Mouse (Mus musculus) testis, postnatal 14 days (tissue): ENCODE results near the gene Msi1.

Source experiments
- DNase-seq: peaks from one replicate; pipeline ENCODE4 v3.0.0; 2021; ENCODE audit warnings: low spot score

The Msi1 gene

DNA sequence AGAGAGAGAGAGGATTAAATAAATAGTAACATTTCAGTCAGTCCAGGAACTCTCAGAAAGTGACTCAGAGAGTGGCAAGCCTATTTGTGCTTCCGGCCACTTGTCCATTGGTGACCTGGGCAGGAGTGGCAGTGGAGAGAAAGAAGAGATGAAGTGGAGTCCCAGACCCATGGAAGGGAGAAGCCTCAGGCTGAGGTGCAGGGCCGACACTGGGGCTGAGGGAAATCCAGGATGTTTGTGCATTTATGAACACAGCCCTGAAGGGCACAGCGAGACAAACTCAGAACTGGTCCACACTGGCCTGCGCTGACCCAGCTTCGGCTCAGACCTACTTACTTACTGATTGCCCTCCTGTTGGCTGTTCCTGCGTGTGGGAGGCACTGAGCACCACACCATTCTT lies 40.4 kb downstream of the Msi1 start:
- DNase-seq = no peak

DNA sequence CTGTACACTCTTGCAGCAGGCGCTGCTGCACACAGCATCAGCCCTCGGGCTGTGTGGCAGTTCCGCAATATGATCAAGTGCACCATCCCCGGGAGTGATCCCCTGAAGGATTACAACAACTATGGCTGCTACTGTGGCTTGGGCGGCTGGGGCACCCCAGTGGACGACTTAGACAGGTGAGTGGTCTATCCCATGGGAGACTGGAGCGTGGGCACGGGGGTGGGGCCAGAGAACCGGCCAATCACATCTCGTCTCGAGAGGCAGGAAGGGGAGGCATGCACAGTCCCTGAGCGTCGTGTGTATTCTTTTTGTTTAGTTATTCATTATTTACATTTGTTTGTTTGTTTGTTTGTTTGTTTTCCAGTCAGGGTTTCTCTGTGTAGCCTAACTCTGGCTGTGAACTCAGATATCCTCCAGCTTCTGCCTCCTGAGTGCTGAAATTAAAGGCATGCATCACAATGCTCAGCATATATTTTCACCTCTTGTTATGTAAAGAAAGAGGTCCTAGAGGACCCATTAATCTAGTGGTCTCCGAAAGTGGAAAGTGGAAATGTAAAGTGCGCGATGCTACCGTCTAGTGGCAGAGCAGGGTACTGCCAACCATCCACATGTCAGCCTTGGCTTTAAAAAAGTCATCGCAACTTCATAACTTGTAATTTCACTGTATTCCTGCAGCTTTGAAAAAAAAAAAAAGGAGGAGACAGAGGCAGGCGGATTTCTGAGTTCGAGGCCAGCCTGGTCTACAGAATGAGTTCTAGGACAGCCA lies 41.5 kb downstream of the Msi1 start:
- DNase-seq = no peak

DNA sequence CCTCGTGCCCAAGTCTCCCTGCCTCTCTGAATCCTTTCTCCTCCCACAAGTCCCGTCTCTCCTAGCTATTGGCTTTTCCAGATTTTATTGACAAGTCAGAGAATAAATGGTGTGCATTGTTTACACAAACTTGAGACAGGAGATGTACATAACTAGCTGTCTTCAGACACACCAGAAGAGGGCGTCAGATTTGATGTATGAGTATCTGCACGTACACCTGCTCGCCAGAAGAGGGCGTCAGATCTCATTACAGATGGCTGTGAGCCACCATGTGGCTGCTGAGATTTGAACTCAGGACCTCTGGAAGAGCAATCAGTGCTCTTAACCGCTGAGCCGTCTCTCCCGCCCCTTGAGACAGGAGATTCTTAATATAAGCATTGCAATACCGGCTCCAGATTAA lies 43.8 kb downstream of the Msi1 start:
- no peak for DNase-seq

DNA sequence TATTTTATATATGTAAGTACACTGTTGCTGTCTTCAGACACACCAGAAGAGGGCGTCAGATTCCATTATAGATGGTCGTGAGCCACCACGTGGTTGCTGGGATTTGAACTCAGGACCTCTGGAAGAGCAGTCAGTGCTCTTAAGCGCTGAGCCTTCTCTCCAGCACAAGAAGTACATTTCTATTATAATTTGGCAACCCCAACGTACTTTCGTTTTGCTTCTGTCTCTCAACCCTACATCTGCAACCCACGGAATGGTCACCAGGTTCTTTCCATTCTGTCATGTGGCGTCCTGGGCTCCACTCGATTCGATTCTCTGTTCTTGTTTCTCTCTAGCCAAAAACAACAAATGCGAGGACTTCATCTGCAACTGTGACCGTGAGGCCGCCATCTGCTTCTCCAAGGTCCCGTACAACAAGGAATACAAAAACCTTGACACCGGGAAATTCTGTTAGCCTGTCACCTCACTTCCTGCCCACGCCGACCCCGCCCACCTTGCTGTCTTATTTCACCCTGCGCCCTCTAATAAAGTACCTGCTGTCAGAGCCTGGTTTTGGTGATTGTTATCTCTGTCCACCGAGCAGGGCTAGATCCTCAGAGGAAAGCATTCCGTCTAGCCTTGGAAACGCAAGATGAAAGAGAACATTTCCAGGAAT lies 44.9 kb downstream of the Msi1 start:
- no peak for DNase-seq

DNA sequence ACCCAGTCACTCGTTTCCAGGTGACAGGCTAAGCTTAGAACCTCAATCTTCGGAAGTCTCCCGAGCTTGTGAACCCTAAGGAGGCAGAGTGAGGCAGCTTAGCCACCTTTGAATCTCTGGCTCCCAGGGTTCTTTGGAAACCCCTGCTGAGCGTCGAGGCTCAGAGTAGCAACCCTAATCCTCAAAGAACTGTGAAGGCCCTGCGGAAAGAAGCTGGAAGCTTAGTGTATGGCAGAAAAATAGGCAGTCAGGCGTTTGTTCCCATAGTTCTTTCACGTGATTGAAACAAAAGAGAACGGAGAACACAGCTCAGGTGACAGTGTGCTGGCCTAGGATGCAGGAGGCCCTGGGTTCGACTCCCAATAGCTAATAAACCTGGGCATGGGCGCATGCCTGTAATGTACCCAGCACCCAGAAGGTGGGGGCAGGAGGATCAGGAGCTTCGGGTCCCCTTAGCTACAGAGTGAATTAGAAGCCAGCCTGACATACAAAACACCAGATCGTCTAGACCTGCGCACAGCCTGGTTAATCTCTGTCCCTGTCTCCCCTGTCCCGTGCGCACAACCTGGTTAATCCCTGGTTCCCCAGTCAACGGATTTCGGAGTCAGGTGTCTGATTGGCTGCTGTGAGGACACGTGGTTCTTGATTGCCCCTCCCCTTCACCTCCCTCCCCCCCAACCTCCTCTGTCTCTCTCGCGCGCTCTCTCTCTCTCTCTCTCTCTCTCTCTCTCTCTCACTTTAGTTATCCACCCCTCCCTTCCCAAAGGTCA lies 46.1 kb downstream of the Msi1 start:
- no peak for DNase-seq

DNA sequence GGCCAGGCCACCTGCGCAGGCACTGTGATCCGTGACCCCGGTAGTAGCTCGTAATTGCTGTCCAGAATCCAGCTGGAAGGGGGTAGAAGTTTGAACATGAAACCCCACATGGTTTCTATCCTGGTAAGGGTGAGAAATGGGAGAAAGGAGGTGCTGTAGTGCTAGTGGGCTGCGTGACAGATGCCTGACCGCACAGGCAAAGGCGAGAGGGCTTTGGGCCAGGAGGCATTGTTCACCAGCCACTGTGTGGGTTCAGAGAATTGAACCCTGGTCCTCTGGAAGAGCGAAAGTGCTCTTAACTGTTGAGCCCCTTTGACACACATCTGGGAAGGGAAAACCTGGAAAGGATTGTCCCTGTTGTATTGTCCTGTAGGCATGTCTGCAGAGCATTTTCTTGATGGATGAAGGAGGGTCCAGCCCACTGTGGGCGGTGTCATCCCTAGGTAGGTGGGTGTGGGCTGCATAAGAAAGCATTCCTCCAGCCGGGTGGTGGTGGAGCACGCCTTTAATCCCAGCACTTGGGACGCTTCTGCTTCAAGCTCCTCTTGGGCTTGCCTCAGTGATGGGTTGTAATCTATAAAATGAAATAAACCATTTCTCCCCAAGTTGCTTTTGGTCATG lies 46.8 kb downstream of the Msi1 start:
- no peak for DNase-seq

DNA sequence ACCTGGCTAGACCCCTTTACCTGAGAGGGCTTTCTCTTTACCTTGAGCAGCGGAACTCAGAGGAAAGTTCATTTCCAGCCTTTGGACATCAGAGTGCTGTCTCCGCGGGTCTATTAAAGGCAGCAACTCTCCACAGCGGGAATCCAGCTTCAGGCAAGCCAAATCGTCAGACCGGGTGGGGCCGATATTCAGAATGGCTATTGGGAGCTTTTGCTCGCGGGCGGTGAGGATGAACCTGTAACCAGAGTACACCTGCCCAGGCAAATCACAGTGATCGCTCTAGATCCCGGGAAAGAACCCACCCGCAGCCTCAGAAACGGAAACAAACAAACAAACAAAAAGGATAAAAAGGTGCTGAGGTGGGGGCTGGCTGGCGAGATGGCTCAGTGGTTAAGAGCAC lies 50.2 kb downstream of the Msi1 start:
- DNase-seq = no peak

DNA sequence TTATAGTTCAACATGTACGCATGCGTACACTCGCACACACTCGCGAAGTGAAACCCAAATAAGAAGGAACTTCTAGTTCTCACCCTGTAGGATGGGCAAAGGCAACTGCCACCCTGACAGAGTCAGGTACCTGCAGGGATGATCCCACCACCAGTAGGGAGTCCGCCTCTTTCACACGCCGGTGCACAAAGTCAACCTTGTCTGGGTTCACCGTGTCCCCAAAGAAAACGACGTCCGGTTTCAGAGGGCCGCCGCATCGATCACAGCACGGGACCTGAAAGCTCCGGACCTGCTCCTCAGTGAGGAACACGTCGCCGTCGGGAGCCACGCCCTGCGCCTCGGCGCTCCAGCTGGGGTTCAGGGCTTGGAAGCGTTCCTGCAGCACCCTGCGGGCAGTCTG lies 50.7 kb downstream of the Msi1 start:
- DNase-seq = no peak

DNA sequence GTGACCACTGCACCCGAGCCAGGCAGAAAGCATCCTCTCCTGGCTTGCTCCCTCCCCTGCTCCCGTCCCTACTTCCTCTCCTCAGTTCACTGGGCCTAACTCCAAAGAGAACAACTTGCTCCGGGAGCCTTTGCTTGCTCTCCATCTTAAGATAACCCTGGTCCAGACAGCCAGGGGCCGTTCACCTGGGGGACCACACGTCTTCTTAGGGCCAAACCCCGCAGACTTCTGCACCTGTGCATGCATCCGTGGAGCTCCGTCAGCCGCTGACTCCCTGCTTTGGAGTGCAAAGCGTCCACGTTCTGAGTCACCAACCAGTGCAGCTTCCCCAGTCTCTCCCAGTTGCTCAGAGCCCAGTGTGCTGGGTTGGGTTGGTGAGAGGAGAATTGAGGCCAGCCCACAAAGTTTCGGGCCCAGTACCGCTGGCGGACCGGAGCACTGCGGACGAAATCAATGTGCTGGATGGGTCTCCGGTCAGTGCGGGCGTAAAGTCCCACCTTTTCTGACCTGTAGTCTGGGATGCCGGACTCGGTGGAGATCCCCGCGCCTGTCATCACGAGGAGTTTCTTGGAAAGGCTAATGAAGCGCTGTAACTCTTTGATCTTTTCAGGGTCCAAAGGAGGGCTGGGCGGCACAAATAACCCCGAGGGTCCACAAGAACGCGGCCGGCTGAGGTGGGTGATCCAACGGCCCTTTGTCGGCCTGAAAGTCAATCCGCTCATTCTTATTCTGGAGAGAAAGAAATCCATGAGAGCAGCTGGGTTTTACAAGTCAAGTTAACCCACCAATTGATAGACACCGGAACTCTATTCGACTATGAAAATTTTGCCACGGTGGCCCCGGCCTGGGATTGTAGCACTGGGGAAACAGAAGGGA lies 53.2 kb downstream of the Msi1 start:
- DNase-seq = peak; percentile 16

DNA sequence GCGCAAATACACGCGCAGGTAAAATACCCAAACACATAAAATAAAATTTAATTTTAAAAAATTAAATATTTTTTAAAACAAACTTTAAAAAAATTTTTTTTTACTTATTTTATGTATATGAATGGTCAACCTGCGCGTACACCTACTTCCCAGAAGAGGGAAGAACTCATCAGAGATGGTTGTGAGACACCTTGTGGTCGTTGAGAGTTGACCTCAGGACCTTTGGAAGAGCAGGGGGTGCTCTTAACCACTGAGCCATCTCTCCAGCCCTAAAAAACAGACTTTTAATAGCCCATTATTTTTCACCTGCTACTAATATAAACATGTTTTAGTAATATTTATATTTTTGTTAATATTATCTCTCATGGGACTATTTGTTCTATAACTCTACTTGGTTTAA lies 54.0 kb downstream of the Msi1 start:
- DNase-seq = no peak

DNA sequence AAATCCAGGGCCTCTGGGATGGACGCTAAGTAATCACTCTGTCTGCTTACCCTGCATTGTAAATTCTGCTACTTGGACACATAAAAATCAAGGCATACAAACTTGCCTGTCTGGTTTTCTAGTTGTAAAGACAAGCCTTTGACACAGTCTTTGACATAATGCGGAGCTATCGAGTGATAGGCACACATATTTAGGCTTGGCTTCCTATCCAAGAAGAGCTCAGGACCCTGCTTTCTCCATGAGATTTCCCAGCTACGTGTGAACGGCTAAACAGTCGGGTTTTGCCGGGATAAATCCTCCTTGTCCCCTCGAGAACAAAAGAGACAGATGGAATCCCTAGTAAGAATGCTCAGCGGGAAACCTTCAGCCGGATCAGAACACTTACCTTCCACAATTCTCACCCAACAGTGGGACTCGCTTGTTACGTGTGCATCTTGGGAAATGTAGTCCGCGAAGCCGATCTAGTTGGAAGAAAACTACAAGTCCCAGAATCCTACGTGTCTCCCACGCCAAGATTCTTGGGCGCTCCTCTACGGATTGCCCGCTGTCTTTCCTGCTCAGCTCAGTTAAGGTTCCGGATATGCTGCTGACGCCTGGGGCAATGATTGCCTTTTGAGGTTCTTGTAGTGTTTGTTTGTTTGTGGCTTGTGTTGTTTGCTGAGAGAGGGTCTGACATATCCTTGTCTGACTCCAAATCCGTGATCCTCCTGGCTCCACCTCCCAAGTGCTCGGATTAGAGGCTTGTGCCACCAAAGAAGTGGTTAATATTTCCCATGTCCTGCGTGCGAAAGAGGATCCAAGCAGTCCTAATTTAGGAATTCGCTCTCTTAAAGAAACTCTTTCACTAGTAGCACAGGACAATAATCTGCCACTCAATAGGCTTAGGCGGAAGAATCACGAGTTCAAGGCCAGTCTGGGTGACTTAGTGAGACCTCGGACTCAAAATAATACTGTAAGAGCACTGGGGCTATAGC lies 54.8 kb downstream of the Msi1 start, which contains the start of gene Sirt4:
Gene Sirt4, minus strand, starts transcription at position 779 of the 974 bp plus-strand sequence.
- peak; percentile 90 for DNase-seq

DNA sequence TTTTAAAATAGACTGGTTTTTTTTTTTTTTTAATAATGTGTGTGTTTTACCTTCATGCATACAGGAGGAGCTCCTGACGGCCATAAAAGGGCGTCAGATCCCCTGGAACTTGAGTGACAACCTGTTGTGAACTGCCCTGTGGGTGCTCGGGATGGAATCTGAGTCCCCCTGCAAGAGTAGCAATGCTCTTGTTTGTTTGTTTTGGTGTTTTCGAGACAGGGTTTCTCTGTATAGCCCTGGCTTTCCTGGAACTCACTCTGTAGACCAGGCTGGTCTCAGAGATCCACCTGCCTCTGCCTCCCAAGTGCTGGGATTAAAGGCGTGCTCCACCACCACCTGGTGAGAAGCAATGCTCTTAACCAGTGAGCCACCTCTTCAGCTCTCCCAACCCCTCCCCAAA lies 55.6 kb downstream of the Msi1 start:
- no peak for DNase-seq

DNA sequence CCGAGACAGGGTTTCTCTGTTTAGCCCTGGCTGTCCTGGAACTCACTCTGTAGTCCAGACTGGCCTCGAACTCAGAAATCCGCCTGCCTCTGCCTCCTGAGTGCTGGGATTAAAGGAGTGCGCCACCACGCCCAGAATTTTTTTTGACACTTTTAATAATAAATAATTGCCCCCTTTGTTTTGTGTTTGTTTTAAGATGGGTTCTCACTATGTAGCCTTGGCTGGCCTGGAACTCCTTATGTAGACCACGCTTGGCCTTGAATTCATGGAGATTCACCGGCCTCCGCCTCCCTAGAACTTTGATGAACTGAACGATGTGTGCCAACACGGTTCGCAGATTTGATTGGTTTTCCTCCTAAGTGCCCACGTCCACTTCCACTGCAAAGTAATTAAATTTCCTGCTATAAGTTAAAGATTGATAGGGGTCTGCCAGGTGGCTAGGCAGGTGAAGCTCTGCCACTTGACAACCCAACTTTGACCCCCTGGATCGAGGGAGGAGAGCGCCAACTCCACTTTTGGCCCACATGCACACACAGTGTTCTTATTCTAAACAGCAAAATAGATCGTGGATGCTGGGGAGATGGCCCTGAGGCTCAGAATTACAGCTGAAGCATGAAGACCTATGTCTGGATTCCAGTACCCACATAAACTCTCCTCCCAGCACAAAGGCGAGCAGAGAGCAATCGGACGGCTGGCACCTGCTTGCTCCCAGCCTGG lies 56.2 kb downstream of the Msi1 start:
- no peak for DNase-seq

DNA sequence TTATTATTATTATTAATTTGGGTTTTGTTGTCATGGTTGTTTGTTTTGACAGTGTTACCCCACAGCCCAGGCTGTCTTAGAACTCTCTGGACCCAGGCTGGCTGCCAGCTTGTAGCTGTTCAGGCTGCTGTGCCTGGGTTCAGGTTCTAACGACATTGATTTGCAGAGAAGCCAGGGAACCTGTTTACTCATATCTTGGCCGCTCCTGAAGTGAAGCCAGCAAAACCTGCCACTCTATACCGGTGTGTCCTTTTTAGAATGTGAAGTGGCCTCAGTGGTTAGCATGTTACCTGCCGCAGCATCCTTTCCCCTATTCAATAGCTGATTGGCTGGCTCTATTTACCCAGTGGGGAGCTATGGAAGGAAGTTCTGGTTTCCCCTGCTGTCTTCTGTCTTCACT lies 57.3 kb downstream of the Msi1 start:
- DNase-seq = no peak

DNA sequence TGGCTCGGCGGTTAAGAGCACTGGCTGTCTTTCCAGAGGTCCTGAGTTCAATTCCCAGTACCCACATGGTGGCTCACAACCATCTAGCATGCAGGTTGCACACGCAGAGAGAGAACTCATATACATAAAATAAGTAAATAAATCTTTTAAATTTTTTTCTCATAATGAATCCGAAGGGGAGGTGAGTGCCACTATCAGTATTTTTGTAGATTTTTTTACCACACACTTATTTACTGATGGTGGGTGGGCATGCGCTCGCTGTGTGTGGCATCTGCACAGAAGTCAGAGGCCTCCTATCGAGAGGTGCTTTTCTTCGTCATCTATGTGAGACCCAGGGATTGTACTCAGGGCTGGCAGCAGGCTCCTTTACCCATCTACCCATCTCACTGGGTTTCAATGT lies 58.0 kb downstream of the Msi1 start:
- no peak for DNase-seq

DNA sequence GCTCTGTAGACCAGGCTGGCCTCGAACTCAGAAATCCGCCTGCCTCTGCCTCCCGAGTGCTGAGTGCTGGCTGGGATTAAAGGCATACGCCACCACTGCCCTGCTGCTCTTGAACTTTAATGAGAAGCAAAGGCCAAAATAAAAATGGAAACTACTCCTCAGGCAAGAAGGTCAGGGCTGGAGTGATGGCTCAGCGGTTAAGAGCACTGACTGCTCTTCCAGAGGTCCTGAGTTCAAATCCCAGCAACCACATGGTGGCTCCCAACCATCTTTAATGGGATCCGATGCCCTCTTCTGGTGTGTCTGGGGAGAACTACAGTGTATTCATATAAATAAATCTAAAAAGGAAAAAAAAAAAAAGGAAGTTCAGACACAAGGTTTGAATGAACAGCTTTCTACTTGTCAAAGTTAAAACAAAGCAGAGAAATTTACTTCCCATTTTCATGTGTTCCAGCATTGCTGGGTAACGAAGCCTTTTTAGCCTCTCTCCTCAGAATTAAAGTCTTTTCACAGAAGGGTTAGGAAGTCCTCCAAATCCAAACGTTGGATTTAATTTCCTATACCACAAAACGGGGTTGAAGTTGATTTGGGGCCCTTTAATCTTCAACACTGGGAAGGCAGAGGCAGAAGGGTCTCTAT lies 58.7 kb downstream of the Msi1 start:
- DNase-seq = no peak

DNA sequence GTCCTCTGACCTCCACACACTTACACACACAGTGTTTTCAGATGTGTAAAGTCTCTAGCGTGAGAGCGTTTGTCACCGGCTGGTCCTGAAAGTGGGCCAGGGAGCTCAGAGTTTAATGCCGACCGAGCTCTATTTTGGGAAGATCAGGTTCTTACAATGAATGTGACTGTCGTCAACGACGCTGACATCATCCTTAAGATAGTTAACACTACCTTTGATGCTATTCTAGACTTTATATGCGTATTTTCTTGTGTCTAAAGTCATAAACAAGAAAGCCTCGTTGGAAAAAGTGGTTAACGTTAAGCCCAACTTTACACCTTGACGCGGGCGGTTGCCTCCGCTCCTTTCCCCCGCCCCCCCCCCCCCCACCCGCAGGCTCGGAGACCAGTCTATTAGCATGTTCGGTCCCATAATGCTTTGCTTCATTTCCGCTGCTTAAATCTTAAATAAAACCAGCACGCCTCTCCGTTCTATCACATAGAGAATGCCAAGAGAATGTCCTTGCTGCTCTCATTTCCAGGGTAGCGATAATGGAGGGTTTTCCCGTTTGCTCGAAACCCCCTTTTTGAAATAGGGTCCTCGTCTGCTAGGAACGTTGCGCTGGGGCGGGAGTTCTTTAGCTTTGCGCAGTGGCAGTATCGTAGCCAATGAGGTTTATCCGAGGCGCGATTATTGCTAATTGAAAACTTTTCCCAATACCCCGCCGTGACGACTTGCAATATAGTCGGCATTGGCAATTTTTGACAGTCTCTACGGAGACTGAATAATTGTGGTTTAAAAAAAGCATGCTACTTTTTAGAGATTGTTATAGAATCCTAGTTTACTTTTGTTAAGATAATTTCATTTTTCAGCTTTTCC lies 59.7 kb downstream of the Msi1 start:
- DNase-seq = peak; percentile 86
